Mouse (Mus musculus) heart, embryonic 12.5 days (tissue): Measurements from ENCODE around the gene Ano1. TPM values are rescaled to one million over a fixed set of nuclear protein-coding genes. Genes with fewer than 3 reads are reported as not detected.

ENCODE experiments used
- polyA plus RNA-seq: library from polyadenylated mRNA; unstranded; fragments of >200 nt; fragmentation: Nextera tagmentation; extraction: Ambion mirVana; gene quantifications from 2 replicates; pipeline ENCODE4 v1.2.1, GENCODE M21; 2016

Ano1 gene
- polyA plus RNA-seq, 1 experiment from 2014 or later, result 12.7 TPM

Other genes with a start within 250 kb of the Ano1 start
- 29.2 and 35.2 TPM in 2 replicates for gene Ppfia1, start 198.2 kb downstream of the Ano1 start, polyA plus RNA-seq
- 12.1 and 12.3 TPM in 2 replicates for gene Fadd, start 169.5 kb downstream of the Ano1 start, polyA plus RNA-seq
- 0.13 and 0.20 TPM in 2 replicates for gene Fgf3, start 86.1 kb upstream of the Ano1 start, polyA plus RNA-seq
- gene Fgf4, start 95.4 kb upstream of the Ano1 start, polyA plus RNA-seq, result not detected in 2 replicates
- gene Fgf15, start 144.6 kb upstream of the Ano1 start, polyA plus RNA-seq, result 0.10 TPM in 1 of 2 replicates, not detected in the other
- 20.1 and 21.4 TPM in 2 replicates for gene LTO1, start 163.1 kb upstream of the Ano1 start, polyA plus RNA-seq
- gene Ccnd1, start 188.0 kb upstream of the Ano1 start, polyA plus RNA-seq, result 81.2 and 89.9 TPM in 2 replicates